Mouse (Mus musculus) heart, postnatal 14 days (tissue): ENCODE results near the gene Bcl11b. TPM values are rescaled to one million over a fixed set of nuclear protein-coding genes. Genes with fewer than 3 reads are reported as not detected.

Source experiments
- total RNA-seq, 2 experiments: library from RNA; stranded (reverse); gene quantifications; 2 replicates each; pipeline ENCODE4 v1.2.3; 2021

Gene Bcl11b
- total RNA-seq, 2 experiments from 2014 or later: 1.2 to 8.6 TPM

Other genes starting within 250 kb of the Bcl11b start
- 10 to 100 TPM; 75.6 to 78.4 TPM for gene Setd3, start 175.7 kb upstream of the Bcl11b start, total RNA-seq
- 10 to 100 TPM; 27.6 to 28.0 TPM for gene Ccnk, start 176.0 kb upstream of the Bcl11b start, total RNA-seq